Mouse (Mus musculus): ENCODE results near the gene Prkg1. TPM values are rescaled to one million over a fixed set of nuclear protein-coding genes. Genes with fewer than 3 reads are reported as not detected.
"Not testable (repeated sequence)": the region's sequence is repeated elsewhere in the genome, so short reads cannot be mapped to it uniquely, and the experiment has no call there.

Prkg1 gene
- total RNA-seq, 2 experiments from 2014 or later = 17.8 to 25.1 TPM

DNA sequence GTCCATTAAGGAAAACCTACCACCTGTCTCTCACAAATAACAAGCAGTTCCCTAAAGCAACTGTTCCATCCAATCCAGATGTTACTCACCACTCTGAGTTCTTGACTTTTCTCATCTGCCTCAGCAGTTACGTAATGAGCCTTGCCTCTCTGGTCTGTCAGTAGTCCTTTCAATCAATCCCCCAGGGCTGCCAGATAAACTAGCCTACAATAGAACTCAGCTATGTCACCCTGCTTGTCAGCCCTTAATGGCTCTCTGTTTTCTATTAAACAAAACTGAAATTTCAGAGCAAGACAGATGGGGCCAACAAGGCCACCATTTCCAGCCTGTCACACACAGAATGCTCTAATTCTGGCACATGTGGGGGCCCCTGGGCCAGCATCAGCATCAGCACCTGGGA, 293.1 kb downstream of the Prkg1 start:
- no peak for DNase-seq (ENCODE audit: extremely low spot score in 1 of 2, low spot score in 1 of 2)

DNA sequence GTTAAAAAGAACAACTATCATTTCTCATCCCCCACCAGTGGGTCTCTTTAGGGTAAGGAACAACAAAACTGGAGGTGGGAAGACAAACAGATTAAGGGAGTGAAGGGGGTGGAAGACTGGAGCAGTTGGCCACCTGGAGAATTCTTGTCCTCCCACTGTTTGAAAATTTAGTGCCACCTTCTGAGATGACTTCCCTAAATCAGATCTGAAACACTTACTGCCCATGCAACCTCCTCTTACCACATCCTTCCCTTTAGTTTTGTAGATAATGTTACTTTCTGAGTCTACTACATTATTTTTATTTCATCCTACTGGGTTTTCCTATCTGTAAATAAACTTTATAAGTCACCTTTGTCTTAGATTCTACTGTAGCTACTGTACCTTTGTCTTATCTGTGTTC, 304.6 kb downstream of the Prkg1 start:
- DNase-seq (ENCODE audit: extremely low spot score in 1 of 2, low spot score in 1 of 2) = no peak

DNA sequence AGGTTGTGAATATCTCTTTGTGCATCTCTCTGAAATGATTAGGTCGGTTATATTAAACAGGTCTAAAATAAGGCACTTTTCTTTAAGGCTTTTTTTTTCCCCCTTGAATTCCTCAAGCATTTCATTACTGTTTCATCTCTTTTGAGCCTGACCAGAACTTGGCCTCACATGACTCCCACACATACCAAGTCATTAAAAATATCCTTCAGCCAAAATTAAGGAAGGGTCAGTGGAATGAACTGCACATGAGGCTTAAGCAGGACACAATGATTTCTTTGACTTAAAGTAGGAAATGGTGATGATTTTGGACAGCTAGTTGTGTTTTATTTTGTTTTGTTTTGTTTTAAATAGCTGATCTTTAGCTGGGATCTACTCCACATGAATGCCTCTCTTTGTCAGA, 320.7 kb downstream of the Prkg1 start:
- no peak for DNase-seq (ENCODE audit: extremely low spot score in 1 of 2, low spot score in 1 of 2)

- no peak for DNase-seq (ENCODE audit: extremely low spot score in 1 of 2, low spot score in 1 of 2)
These were observed 322.5 kb downstream of the Prkg1 start for GRCm38 (mm10) chr19:31442311-31442710.

- no peak for DNase-seq (ENCODE audit: extremely low spot score in 1 of 2, low spot score in 1 of 2)
These were observed 331.4 kb downstream of the Prkg1 start for GRCm38 (mm10) chr19:31433446-31433845.

- no peak for DNase-seq (ENCODE audit: extremely low spot score in 1 of 2, low spot score in 1 of 2)
These were observed 333.4 kb downstream of the Prkg1 start for GRCm38 (mm10) chr19:31431411-31431810.

- DNase-seq (ENCODE audit: extremely low spot score in 1 of 2, low spot score in 1 of 2) = no peak
These were observed 338.7 kb downstream of the Prkg1 start for GRCm38 (mm10) chr19:31426142-31426541.

GRCm38 (mm10) chr19:31425199-31425598, 339.6 kb downstream of the Prkg1 start:
- no peak for DNase-seq (ENCODE audit: extremely low spot score in 1 of 2, low spot score in 1 of 2)

- no peak for DNase-seq (ENCODE audit: extremely low spot score in 1 of 2, low spot score in 1 of 2)
These were observed 340.5 kb downstream of the Prkg1 start for GRCm38 (mm10) chr19:31424319-31424718.

DNA sequence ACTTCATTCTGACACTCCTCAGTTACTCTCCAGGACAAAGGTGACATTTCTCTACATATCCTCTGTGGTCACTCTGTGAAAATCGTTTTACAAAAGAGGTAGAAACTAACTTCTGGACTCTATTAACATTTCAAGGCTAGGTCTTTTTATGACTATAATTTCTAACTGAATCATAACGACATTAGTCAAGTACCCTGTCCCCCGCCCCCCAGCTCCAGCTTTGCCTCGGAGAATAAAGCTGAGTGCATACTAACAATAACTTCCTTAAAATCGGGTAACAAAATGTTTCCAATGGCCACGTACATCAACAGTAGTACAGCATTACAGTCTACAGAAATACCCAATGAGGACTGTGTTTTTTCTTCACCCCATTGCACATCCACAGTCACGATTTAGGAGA, 351.3 kb downstream of the Prkg1 start:
- DNase-seq (ENCODE audit: extremely low spot score in 1 of 2, low spot score in 1 of 2) = no peak

DNA sequence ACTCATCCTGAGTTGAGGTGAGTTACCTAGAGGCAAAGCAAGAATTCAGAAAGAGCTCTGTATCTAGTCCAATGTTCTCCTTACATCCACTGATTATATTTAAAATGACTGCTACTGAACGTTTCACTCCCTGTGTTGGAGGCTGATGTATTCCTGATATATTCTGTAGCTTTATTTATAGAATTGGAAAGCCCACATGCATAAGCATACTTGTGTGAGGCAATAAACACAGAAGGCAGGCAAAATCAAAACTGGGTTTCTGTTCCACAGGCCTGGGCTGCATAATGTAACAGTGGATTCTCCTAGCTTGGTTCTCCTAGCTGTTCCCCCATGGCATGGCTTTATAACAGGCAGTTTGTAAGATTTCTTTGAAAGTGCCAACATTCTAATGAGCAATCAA, 368.7 kb downstream of the Prkg1 start:
- DNase-seq (ENCODE audit: extremely low spot score in 1 of 2, low spot score in 1 of 2) = no peak

DNA sequence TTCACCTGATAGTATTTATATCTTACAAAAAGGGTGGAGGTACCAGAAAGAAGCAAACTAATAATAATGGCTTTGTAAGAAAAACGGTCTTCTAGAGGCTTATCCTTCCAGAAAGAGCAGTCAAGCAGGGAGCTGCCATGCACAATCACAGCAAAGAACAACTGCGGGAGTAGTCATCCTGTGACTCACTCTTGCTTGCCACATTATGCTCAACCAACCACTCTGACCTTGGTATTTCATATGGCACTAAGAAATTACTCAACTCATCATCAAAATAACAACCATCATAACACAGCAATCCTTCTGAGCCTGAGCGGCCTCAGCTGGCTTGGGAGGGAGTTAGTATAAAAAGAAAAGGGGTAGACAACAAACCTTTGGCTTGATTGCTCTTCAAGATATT, 379.5 kb downstream of the Prkg1 start:
- no peak for DNase-seq (ENCODE audit: extremely low spot score in 1 of 2, low spot score in 1 of 2)

DNA sequence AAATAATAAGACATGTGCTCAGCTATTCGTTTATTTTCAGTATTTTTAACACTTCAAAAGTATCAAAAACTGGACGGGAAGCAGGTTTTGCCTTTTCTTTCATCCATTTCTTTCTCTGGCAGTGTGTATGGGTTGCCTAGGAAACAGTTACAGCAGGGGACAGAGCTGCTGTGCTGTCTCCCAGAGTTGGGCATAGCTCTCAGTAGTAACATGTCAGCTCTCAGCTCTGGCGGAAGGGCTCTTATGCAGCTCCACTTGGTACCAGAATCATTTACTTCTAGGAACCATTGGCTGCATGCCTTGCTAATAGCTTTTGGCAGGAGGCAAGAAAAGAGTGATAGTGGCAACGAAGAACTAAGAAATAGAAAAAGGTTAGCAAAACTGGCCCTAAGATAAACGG, 381.0 kb downstream of the Prkg1 start:
- peak in 1 of 2 experiments; percentile 7 for DNase-seq (ENCODE audit: extremely low spot score in 1 of 2, low spot score in 1 of 2)

DNA sequence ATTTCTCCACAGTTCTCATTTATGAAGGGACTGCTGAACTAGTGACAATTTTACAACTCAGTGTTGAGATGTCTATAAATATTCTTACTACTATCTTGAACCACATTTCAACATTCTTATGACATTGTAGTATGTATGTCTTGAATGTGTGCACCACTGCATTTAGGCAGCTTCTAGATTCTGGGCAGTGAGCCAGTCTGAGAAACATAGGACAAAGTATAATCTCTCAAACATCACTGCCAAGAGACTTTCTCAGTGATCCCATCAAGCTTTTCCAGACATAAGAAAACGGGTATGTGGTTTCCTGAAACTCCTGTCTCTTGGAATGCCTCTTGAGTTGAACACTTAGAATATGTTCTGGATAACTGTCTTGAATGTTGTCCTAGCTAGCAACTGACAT, 394.7 kb downstream of the Prkg1 start:
- DNase-seq (ENCODE audit: extremely low spot score in 1 of 2, low spot score in 1 of 2) = no peak

- no peak for DNase-seq (ENCODE audit: extremely low spot score in 1 of 2, low spot score in 1 of 2)
These were observed 395.7 kb downstream of the Prkg1 start for GRCm38 (mm10) chr19:31369116-31369515.

GRCm38 (mm10) chr19:31362051-31362450, 402.8 kb downstream of the Prkg1 start:
- DNase-seq (ENCODE audit: extremely low spot score in 1 of 2, low spot score in 1 of 2) = no peak

- no peak for DNase-seq (ENCODE audit: extremely low spot score in 1 of 2, low spot score in 1 of 2)
These were observed 403.3 kb downstream of the Prkg1 start for GRCm38 (mm10) chr19:31361575-31361974.

- DNase-seq (ENCODE audit: extremely low spot score in 1 of 2, low spot score in 1 of 2) = peak in 1 of 2 experiments; percentile 23
These were observed 403.7 kb downstream of the Prkg1 start for GRCm38 (mm10) chr19:31361161-31361560.

GRCm38 (mm10) chr19:31354959-31355358, 409.9 kb downstream of the Prkg1 start:
- no peak for DNase-seq (ENCODE audit: extremely low spot score in 1 of 2, low spot score in 1 of 2)

- not testable (repeated sequence) for DNase-seq (ENCODE audit: extremely low spot score in 1 of 2, low spot score in 1 of 2)
These were observed 412.0 kb downstream of the Prkg1 start for GRCm38 (mm10) chr19:31352784-31353183.

GRCm38 (mm10) chr19:31351796-31352195, 413.0 kb downstream of the Prkg1 start:
- DNase-seq (ENCODE audit: extremely low spot score in 1 of 2, low spot score in 1 of 2) = no peak

DNA sequence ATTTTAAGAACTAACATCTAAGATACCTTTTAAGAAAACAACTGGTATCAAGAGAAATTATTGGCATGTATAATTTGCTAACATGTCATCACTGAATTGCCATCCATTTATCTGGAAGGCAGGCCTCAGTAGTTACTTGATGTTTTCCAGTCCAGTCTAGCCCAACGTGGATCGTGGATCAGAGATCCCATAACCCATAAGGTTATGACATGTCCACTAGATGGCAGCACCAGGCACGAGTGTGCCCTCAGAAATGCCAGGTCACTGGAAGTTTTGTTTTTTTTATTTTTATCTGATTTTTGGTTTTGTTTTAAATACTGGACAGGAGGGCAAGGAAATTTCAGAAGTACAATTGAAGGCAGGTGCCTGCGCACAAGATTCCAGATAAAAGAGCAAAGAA, 422.7 kb downstream of the Prkg1 start:
- peak in 1 of 2 experiments; percentile 45 for DNase-seq (ENCODE audit: extremely low spot score in 1 of 2, low spot score in 1 of 2)

DNA sequence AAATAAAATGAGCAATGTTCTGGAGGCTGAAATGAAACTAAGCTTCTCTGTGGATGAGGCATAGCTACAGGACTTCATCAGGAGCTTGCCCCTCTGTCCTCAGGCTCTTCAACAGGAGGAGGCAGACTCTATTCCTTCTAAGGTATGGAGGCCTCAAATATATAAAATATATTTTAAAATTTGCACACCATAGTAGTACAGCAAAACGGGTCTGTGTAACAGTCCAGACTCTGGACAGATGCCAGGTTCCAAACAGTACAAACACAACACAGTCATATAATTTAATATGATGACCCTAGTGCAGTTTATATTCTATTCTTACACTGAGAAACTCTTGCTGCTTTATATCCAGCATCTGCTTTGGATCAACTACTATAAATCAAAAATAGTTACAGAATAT, 423.9 kb downstream of the Prkg1 start:
- DNase-seq (ENCODE audit: extremely low spot score in 1 of 2, low spot score in 1 of 2) = no peak

All from layer of hippocampus, postnatal 25 days (tissue).